Mouse (Mus musculus) embryonic facial prominence, embryonic 10.5 days (tissue): ENCODE data around the gene Cryab. TPM values are rescaled to one million over a fixed set of nuclear protein-coding genes. Genes with fewer than 3 reads are reported as not detected.
A peak's percentile ranks its signal among the peaks of the same experiment; 100 is the strongest.

Experiments
- DNase-seq: peaks from one replicate; pipeline ENCODE4 v3.0.0-alpha.2; 2017; ENCODE audit warnings: low spot score
- H3K27ac ChIP-seq: fragments of 300-500 bp; sonication (generic); replicated peaks from 2 replicates; pipeline ENCODE4 v1.5.1; 2016; ENCODE audit warnings: mild to moderate bottlenecking
- H3K27me3 ChIP-seq: fragments of 300-500 bp; sonication (generic); replicated peaks from 2 replicates; pipeline ENCODE4 v1.6.1; 2016; ENCODE audit warnings: low read depth, mild to moderate bottlenecking; ENCODE audit not compliant: poor library complexity, severe bottlenecking
- H3K36me3 ChIP-seq: fragments of 300-500 bp; sonication (generic); replicated peaks from 2 replicates; pipeline ENCODE4 v1.6.1; 2016; ENCODE audit warnings: mild to moderate bottlenecking, moderate library complexity
- H3K4me1 ChIP-seq: fragments of 300-500 bp; sonication (generic); 2 replicates; pipeline ENCODE4 v1.6.1; 2016
- H3K4me3 ChIP-seq: fragments of 300-500 bp; sonication (generic); 2 replicates; pipeline ENCODE4 v1.5.1; 2016; ENCODE audit warnings: mild to moderate bottlenecking, moderate library complexity
- H3K9me3 ChIP-seq: fragments of 300-500 bp; sonication (generic); 2 replicates; pipeline ENCODE4 v1.6.1; 2016; ENCODE audit warnings: mild to moderate bottlenecking
- WGBS: fragments of 180-500 bp; shearing (Covaris S2); methylation state at CpG from one replicate; pipeline ENCODE4 v1.1.7; 2016; 5-methylcytosine and 5-hydroxymethylcytosine counted together
- polyA plus RNA-seq: library from polyadenylated mRNA; unstranded; fragments of >200 nt; fragmentation: Nextera tagmentation; extraction: Ambion mirVana; gene quantifications from 2 replicates; pipeline ENCODE4 v1.2.1, GENCODE M21; 2016

Cryab gene
- 12.3 and 12.9 TPM in 2 replicates for polyA plus RNA-seq

- no peaks in the 10 kb centered on the region for H3K36me3 ChIP-seq
- DNase-seq, result no peak
- H3K27me3 ChIP-seq, result peaks cover 35% of the 10 kb centered on the region
- WGBS, result 72% methylated on average over 22 of the region's 22 CpGs
- peaks cover 30% of the 10 kb centered on the region for H3K4me1 ChIP-seq
- no peak within 1 kb of the TSS for H3K4me3 ChIP-seq
- no peaks in the 10 kb centered on the region for H3K9me3 ChIP-seq
- peak within 1 kb of the TSS; percentile 11; the same call in 1 of the 2 replicates for H3K27ac ChIP-seq
Measured at GRCm38 (mm10) chr9:50751323-50751722, at the start of gene Cryab. TSS of gene Cryab (plus strand) at chr9:50751325.

- H3K27me3 ChIP-seq, result peaks cover 22% of the 10 kb centered on the region
- 68% methylated on average over 6 of the region's 6 CpGs for WGBS
Measured at GRCm38 (mm10) chr9:50704907-50705306, 46.2 kb upstream of the Cryab start.

GRCm38 (mm10) chr9:50709108-50709507 is 42.0 kb upstream of the Cryab start:
- Histone ChIP-seq H3K4me3 (no peak overlapping the region), H3K36me3 (peaks cover 56% of the 10 kb centered on the region), H3K27ac (no peak overlapping the region), H3K27me3 (no peaks in the 10 kb centered on the region), H3K9me3 (no peaks in the 10 kb centered on the region), H3K4me1 (0 out of 2 replicates have a peak, but pooled peaks cover 1% of the 10 kb centered on the region)
- WGBS, result 35% methylated on average over 2 of the region's 2 CpGs
- DNase-seq, result peak; percentile 42

More at GRCm38 (mm10) chr9:50704907-50705306, 46.2 kb upstream of the Cryab start:
- no peak for DNase-seq
- no peak overlapping the region for H3K27ac ChIP-seq
- H3K4me3 ChIP-seq, result no peak overlapping the region
- H3K36me3 ChIP-seq, result peaks cover 74% of the 10 kb centered on the region
- H3K4me1 ChIP-seq, result 0 out of 2 replicates have a peak, but pooled peaks cover under 1% of the 10 kb centered on the region
- no peaks in the 10 kb centered on the region for H3K9me3 ChIP-seq

- peaks cover 6% of the 10 kb centered on the region; the same call in 1 of the 2 replicates for H3K4me1 ChIP-seq
- no peak overlapping the region for H3K4me3 ChIP-seq
- peaks cover 49% of the 10 kb centered on the region for H3K36me3 ChIP-seq
- no peaks in the 10 kb centered on the region for H3K27me3 ChIP-seq
- WGBS, result 88% methylated on average over 4 of the region's 4 CpGs
- no peak overlapping the region for H3K27ac ChIP-seq
- H3K9me3 ChIP-seq, result no peaks in the 10 kb centered on the region
- no peak for DNase-seq
Measured at GRCm38 (mm10) chr9:50711337-50711736, 39.8 kb upstream of the Cryab start.

- H3K4me3 ChIP-seq, result no peak overlapping the region
- DNase-seq, result no peak
- peaks cover 49% of the 10 kb centered on the region for H3K36me3 ChIP-seq
- WGBS, result 58% methylated on average over 4 of the region's 4 CpGs
- no peak overlapping the region for H3K27ac ChIP-seq
- no peaks in the 10 kb centered on the region for H3K27me3 ChIP-seq
- H3K9me3 ChIP-seq, result no peaks in the 10 kb centered on the region
- peaks cover 6% of the 10 kb centered on the region; the same call in 1 of the 2 replicates for H3K4me1 ChIP-seq
Measured at GRCm38 (mm10) chr9:50714188-50714587, 36.9 kb upstream of the Cryab start.

GRCm38 (mm10) chr9:50718878-50719277 is 32.2 kb upstream of the Cryab start:
- Histone ChIP-seq H3K4me3 (no peak overlapping the region), H3K36me3 (peaks cover 58% of the 10 kb centered on the region), H3K27me3 (no peaks in the 10 kb centered on the region), H3K9me3 (no peaks in the 10 kb centered on the region), H3K27ac (no peak overlapping the region), H3K4me1 (peaks cover 31% of the 10 kb centered on the region)
- WGBS, result 88% methylated on average over 4 of the region's 4 CpGs
- no peak for DNase-seq

GRCm38 (mm10) chr9:50721061-50721460 is 30.1 kb upstream of the Cryab start:
- H3K9me3 ChIP-seq, result no peaks in the 10 kb centered on the region
- no peak overlapping the region for H3K4me3 ChIP-seq
- peak overlapping the region; percentile 32; the same call in 1 of the 2 replicates for H3K27ac ChIP-seq
- DNase-seq, result no peak
- H3K27me3 ChIP-seq, result no peaks in the 10 kb centered on the region
- peaks cover 47% of the 10 kb centered on the region for H3K4me1 ChIP-seq
- WGBS, result 39% methylated on average over 12 of the region's 12 CpGs
- H3K36me3 ChIP-seq, result peaks cover 57% of the 10 kb centered on the region

GRCm38 (mm10) chr9:50722451-50722911 is 28.6 kb upstream of the Cryab start:
- Histone ChIP-seq H3K4me3 (no peak overlapping the region), H3K4me1 (peaks cover 61% of the 10 kb centered on the region), H3K9me3 (no peaks in the 10 kb centered on the region), H3K36me3 (peaks cover 43% of the 10 kb centered on the region), H3K27me3 (no peaks in the 10 kb centered on the region), H3K27ac (0 out of 2 replicates have a peak overlapping the region, but pooled peaks have one; percentile 15)
- DNase-seq, result no peak
- 64% methylated on average over 8 of the region's 8 CpGs for WGBS

- no peak for DNase-seq
- WGBS, result 87% methylated on average over 7 of the region's 7 CpGs
- H3K27me3 ChIP-seq, result no peaks in the 10 kb centered on the region
- peaks cover 34% of the 10 kb centered on the region for H3K36me3 ChIP-seq
- peaks cover 70% of the 10 kb centered on the region for H3K4me1 ChIP-seq
- no peaks in the 10 kb centered on the region for H3K9me3 ChIP-seq
- no peak overlapping the region for H3K27ac ChIP-seq
- H3K4me3 ChIP-seq, result no peak overlapping the region
Measured at GRCm38 (mm10) chr9:50723406-50723805, 27.7 kb upstream of the Cryab start.

GRCm38 (mm10) chr9:50724147-50724546 is 27.0 kb upstream of the Cryab start:
- Histone ChIP-seq H3K4me1 (peaks cover 72% of the 10 kb centered on the region), H3K27me3 (no peaks in the 10 kb centered on the region), H3K27ac (peak overlapping the region; percentile 96), H3K4me3 (peak overlapping the region; percentile 32; the same call in 1 of the 2 replicates), H3K36me3 (peaks cover 33% of the 10 kb centered on the region), H3K9me3 (no peaks in the 10 kb centered on the region)
- no peak for DNase-seq
- 84% methylated on average over 2 of the region's 2 CpGs for WGBS

- Histone ChIP-seq H3K36me3 (peaks cover 26% of the 10 kb centered on the region), H3K9me3 (no peaks in the 10 kb centered on the region), H3K4me1 (peaks cover 76% of the 10 kb centered on the region), H3K27ac (peak overlapping the region; percentile 96), H3K27me3 (peaks cover 3% of the 10 kb centered on the region; the same call in 1 of the 2 replicates), H3K4me3 (peak overlapping the region; percentile 32; the same call in 1 of the 2 replicates)
- DNase-seq, result peak; percentile 27
- 31% methylated on average over 3 of the region's 3 CpGs for WGBS
Measured at GRCm38 (mm10) chr9:50724661-50725330, 26.3 kb upstream of the Cryab start.

- 23% methylated on average over 8 of the region's 8 CpGs for WGBS
- H3K4me1 ChIP-seq, result peaks cover 75% of the 10 kb centered on the region
- peak overlapping the region; percentile 81 for H3K4me3 ChIP-seq
- peak; percentile 73 for DNase-seq
- H3K36me3 ChIP-seq, result peaks cover 16% of the 10 kb centered on the region
- H3K9me3 ChIP-seq, result no peaks in the 10 kb centered on the region
- peak overlapping the region; percentile 96 for H3K27ac ChIP-seq
- peaks cover 9% of the 10 kb centered on the region; the same call in 1 of the 2 replicates for H3K27me3 ChIP-seq
Measured at GRCm38 (mm10) chr9:50725921-50726590, 25.1 kb upstream of the Cryab start.
